Mouse (Mus musculus) lung, postnatal 25 days (tissue): Measurements from ENCODE around the gene Celsr1.
A peak's percentile ranks its signal among the peaks of the same experiment; 100 is the strongest.
"Not testable (repeated sequence)": the region's sequence is repeated elsewhere in the genome, so short reads cannot be mapped to it uniquely, and the experiment has no call there.

Experiments used
- DNase-seq: peaks from one replicate; pipeline ENCODE4 v3.0.0; 2022; ENCODE audit warnings: low spot score

The Celsr1 gene

GRCm38 (mm10) chr15:85892498-85893118, 141.0 kb downstream of the Celsr1 start:
- no peak for DNase-seq

DNA sequence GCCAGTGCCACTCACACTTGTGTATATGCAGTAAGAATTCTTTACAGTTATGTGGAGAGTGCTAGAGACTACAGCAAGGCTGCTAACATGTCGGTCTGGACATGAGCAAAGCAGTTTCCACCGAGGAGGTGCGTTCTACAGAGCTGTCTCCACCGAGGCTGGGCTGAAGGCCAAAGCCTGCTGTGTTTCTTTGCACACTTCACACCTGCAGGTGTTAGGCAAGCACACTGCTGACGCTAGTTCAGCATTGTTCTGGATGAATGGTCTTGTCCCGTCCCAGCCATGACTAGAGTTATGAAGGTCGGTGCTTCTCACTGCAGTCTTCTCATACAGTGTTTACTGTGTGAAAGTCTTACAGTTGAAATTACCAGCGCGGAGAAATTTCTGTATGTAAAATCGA, 141.6 kb downstream of the Celsr1 start:
- DNase-seq = peak; percentile 10

- no peak for DNase-seq
Observed at GRCm38 (mm10) chr15:85889235-85889634, 144.3 kb downstream of the Celsr1 start.

DNA sequence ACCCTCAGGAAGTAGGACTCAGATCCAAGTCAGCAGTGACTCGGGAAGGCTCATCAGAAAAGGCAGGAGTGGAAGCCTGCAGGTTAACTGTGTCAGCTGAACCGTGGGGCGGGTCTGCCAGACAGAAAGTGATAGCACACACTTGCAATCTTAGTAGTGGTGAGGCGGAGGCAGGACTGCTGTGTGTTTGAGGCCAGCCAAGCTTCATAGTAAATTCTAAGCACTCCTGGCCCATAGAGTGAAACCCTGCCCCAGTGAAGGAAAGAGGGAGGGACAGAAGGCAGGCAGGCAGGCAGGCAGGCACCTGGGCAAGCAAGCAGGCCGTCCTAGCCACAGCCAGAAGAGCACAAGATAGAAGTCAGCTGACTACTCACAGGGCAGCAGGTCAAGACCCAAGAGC, 148.0 kb downstream of the Celsr1 start:
- no peak for DNase-seq

DNA sequence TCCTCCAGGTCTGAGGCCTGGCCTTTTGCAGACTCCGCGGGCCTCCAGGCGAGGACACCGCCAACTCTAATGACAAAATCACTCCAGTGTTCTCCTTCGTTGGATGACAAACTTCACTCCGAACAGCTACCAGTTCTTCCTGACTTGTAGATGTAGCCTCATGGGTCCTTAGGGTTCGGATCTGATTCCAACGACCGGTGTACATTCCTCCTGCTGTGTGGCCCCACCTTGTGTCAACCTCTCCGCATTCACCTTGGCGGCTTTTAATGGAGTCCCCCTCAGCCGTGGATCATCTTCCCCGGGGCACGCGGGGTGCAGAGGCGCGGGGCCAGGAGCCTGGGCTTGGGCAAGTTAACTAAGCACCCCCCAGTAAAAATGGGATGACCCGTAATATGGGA, 154.1 kb downstream of the Celsr1 start:
- peak; percentile 2 for DNase-seq

- peak; percentile 93 for DNase-seq
Observed at GRCm38 (mm10) chr15:85878848-85879497, 154.6 kb downstream of the Celsr1 start, which contains the start of gene Trmu. Gene Trmu (plus strand): TSS chr15:85879312.

- DNase-seq = no peak
Observed at GRCm38 (mm10) chr15:85877336-85877735, 156.2 kb downstream of the Celsr1 start.

GRCm38 (mm10) chr15:85867696-85868095, 165.9 kb downstream of the Celsr1 start:
- DNase-seq = peak; percentile 80

- not testable (repeated sequence) for DNase-seq
Observed at GRCm38 (mm10) chr15:85865913-85866312, 167.7 kb downstream of the Celsr1 start.

DNA sequence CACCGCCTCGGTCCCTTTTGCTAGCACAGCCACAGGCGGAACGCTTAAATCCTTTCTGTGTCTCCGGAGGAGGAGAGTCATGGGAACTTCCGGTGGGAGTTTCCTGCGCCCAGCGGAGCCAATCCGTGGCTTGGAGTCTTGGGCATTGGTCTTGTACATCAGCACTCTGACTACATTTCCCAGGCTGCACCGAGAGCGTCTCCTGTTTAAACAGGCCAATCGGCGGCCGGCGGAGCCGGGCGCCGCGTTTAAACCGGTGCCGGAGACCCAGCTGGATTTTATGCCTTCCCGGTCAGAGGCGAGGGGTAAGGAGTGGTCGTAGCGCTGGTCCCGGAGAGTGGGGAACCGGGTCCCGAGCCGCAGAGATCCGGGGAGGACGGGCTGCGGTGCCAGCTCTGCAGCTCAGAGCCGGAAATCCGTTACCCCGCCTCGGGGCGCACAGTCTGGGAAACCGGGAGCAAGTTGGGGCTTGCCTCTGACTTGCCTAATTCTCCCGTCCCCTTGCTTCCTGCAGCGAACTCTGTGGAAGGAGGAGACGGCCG, 174.0 kb downstream of the Celsr1 start, which contains the start of gene Gtse1:
Gene Gtse1, plus strand, starts transcription at position 256 of the 542 bp plus-strand sequence.
- DNase-seq = peak; percentile 97

GRCm38 (mm10) chr15:85858980-85859489, 174.5 kb downstream of the Celsr1 start:
- DNase-seq = no peak

GRCm38 (mm10) chr15:85851656-85852392, 181.8 kb downstream of the Celsr1 start:
- no peak for DNase-seq
